Mouse (Mus musculus) G1E (cell line): Measurements from ENCODE around the gene Rgs17.

ENCODE experiments used
- CTCF ChIP-seq: IDR thresholded peaks from 2 replicates; pipeline ENCODE4 v1.5.1; 2012; ENCODE audit warnings: low read depth, low read length, inconsistent platforms, mixed read lengths
- GATA1 ChIP-seq: IDR thresholded peaks from 2 replicates; pipeline ENCODE4 v1.6.1; 2012; ENCODE audit warnings: borderline replicate concordance, low read length, inconsistent platforms, mixed read lengths
- GATA2 ChIP-seq: IDR thresholded peaks from 2 replicates; pipeline ENCODE4 v1.6.1; 2012; ENCODE audit warnings: low read depth, low read length, inconsistent platforms, borderline replicate concordance
- POLR2AphosphoS5 ChIP-seq: IDR thresholded peaks from 2 replicates; pipeline ENCODE4 v1.6.1; 2012; ENCODE audit warnings: low read depth, low read length, inconsistent platforms; ENCODE audit not compliant: insufficient replicate concordance
- TAL1 ChIP-seq: conservative IDR thresholded peaks from 2 replicates; pipeline ENCODE4 v1.6.1; 2012; ENCODE audit warnings: low read depth, low read length, inconsistent platforms, mixed read lengths

DNA sequence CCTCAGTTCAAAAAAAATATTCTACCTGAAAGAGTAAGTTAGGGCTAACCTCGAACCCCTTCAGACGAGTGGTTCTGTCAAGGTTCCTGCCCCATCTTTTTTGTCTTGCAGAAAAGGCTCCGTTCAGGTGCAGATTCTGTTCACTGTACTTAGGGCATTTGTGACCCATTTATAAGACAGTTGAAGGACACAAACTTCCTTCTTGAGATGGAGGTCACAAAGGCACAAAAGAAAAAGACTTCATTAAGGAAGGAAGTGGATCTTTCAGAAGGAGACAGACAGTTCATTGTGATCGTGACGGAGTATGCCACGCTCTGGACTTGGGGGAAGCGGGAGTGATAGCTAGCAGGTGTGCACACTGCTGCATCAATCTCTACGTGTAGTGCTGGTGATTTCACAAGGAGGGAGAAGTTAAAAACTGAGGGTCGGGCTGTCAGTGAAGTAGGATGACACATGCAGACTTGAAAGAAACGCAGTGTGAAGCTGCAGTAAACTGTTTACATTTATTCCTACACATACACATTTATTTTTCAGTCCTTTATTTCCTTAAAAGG is 64.1 kb downstream of the Rgs17 start:
- no peak for TF ChIP-seq GATA1
- TF ChIP-seq CTCF = no peak
- no peak for TF ChIP-seq TAL1
- TF ChIP-seq GATA2 = no peak
- TF ChIP-seq POLR2AphosphoS5 = no peak
